Mouse (Mus musculus): Measurements from ENCODE around the gene Mettl8. TPM values are rescaled to one million over a fixed set of nuclear protein-coding genes. Genes with fewer than 3 reads are reported as not detected.
A peak's percentile ranks its signal among the peaks of the same experiment; 100 is the strongest.

The Mettl8 gene
- polyA plus RNA-seq, 1 experiment from 2014 or later, result 11.1 TPM

- no peak overlapping the region for H3K27ac ChIP-seq (ENCODE audit: low read depth, low read length)
- H3K36me3 ChIP-seq (ENCODE audit: control insufficient read depth, insufficient read depth, low read length), result no peaks in the 10 kb centered on the region
- no peaks in the 10 kb centered on the region for H3K27me3 ChIP-seq (replicated peaks; ENCODE audit: control insufficient read depth, insufficient read depth, low read length)
- no peak overlapping the region for H3K4me3 ChIP-seq (ENCODE audit: low read length)
- ATAC-seq, result no peak
- no peaks in the 10 kb centered on the region for H3K9me3 ChIP-seq (ENCODE audit: control insufficient read depth, low read length)
- 80% methylated on average over 6 of the region's 6 CpGs for WGBS
- no peak overlapping the region for H3K4me2 ChIP-seq (ENCODE audit: low read length)
- no peaks in the 10 kb centered on the region for H3K4me1 ChIP-seq (ENCODE audit: control insufficient read depth, insufficient read depth, low read depth, low read length)
- H3K9ac ChIP-seq (ENCODE audit: low read depth, low read length), result no peak overlapping the region
Observed at GRCm38 (mm10) chr2:71046151-71046550, 9.2 kb downstream of the Mettl8 start.

GRCm38 (mm10) chr2:71039522-71040121 lies 15.8 kb downstream of the Mettl8 start:
- peak overlapping the region; percentile 51 for H3K4me2 ChIP-seq (ENCODE audit: low read length)
- H3K9me3 ChIP-seq (ENCODE audit: control insufficient read depth, low read length), result no peaks in the 10 kb centered on the region
- no peaks in the 10 kb centered on the region for H3K36me3 ChIP-seq (ENCODE audit: control insufficient read depth, insufficient read depth, low read length)
- peak; percentile 80 for ATAC-seq
- no peak overlapping the region for H3K9ac ChIP-seq (ENCODE audit: low read depth, low read length)
- no peaks in the 10 kb centered on the region for H3K27me3 ChIP-seq (replicated peaks; ENCODE audit: control insufficient read depth, insufficient read depth, low read length)
- peaks cover 2% of the 10 kb centered on the region; the same call in 1 of the 2 replicates for H3K4me1 ChIP-seq (ENCODE audit: control insufficient read depth, insufficient read depth, low read depth, low read length)
- no peak overlapping the region; the same call in 1 of the 2 replicates for H3K27ac ChIP-seq (ENCODE audit: low read depth, low read length)
- 41% methylated on average over 11 of the region's 11 CpGs for WGBS
- no peak overlapping the region for H3K4me3 ChIP-seq (ENCODE audit: low read length)

GRCm38 (mm10) chr2:71037447-71037846 lies 17.9 kb downstream of the Mettl8 start:
- Histone ChIP-seq H3K36me3 (ENCODE audit: control insufficient read depth, insufficient read depth, low read length) (no peaks in the 10 kb centered on the region), H3K4me2 (ENCODE audit: low read length) (no peak overlapping the region), H3K9ac (ENCODE audit: low read depth, low read length) (no peak overlapping the region), H3K27me3 (replicated peaks; ENCODE audit: control insufficient read depth, insufficient read depth, low read length) (no peaks in the 10 kb centered on the region), H3K9me3 (ENCODE audit: control insufficient read depth, low read length) (no peaks in the 10 kb centered on the region), H3K4me1 (ENCODE audit: control insufficient read depth, insufficient read depth, low read depth, low read length) (peaks cover 6% of the 10 kb centered on the region; the same call in 1 of the 2 replicates), H3K27ac (ENCODE audit: low read depth, low read length) (no peak overlapping the region), H3K4me3 (ENCODE audit: low read length) (no peak overlapping the region)
- 89% methylated on average over 6 of the region's 6 CpGs for WGBS
- no peak for ATAC-seq

- Histone ChIP-seq H3K4me3 (ENCODE audit: low read length) (no peak overlapping the region), H3K4me2 (ENCODE audit: low read length) (no peak overlapping the region), H3K9me3 (ENCODE audit: control insufficient read depth, low read length) (no peaks in the 10 kb centered on the region), H3K9ac (ENCODE audit: low read depth, low read length) (no peak overlapping the region), H3K27ac (ENCODE audit: low read depth, low read length) (no peak overlapping the region), H3K36me3 (ENCODE audit: control insufficient read depth, insufficient read depth, low read length) (no peaks in the 10 kb centered on the region), H3K27me3 (replicated peaks; ENCODE audit: control insufficient read depth, insufficient read depth, low read length) (no peaks in the 10 kb centered on the region), H3K4me1 (ENCODE audit: control insufficient read depth, insufficient read depth, low read depth, low read length) (peaks cover 4% of the 10 kb centered on the region; the same call in 1 of the 2 replicates)
- WGBS, result 32% methylated on average over 8 of the region's 8 CpGs
- ATAC-seq, result no peak
Observed at GRCm38 (mm10) chr2:71033987-71034386, 21.4 kb downstream of the Mettl8 start.

- H3K4me3 ChIP-seq (ENCODE audit: low read length), result no peak overlapping the region
- no peak overlapping the region for H3K9ac ChIP-seq (ENCODE audit: low read depth, low read length)
- H3K36me3 ChIP-seq (ENCODE audit: control insufficient read depth, insufficient read depth, low read length), result no peaks in the 10 kb centered on the region
- 88% methylated on average over 4 of the region's 4 CpGs for WGBS
- H3K4me2 ChIP-seq (ENCODE audit: low read length), result no peak overlapping the region
- no peaks in the 10 kb centered on the region for H3K27me3 ChIP-seq (replicated peaks; ENCODE audit: control insufficient read depth, insufficient read depth, low read length)
- no peaks in the 10 kb centered on the region for H3K9me3 ChIP-seq (ENCODE audit: control insufficient read depth, low read length)
- peaks cover 4% of the 10 kb centered on the region; the same call in 1 of the 2 replicates for H3K4me1 ChIP-seq (ENCODE audit: control insufficient read depth, insufficient read depth, low read depth, low read length)
- H3K27ac ChIP-seq (ENCODE audit: low read depth, low read length), result no peak overlapping the region
- ATAC-seq, result no peak
Observed at GRCm38 (mm10) chr2:71033014-71033413, 22.4 kb downstream of the Mettl8 start.

- Histone ChIP-seq H3K4me3 (ENCODE audit: low read length) (no peak overlapping the region), H3K27me3 (replicated peaks; ENCODE audit: control insufficient read depth, insufficient read depth, low read length) (no peaks in the 10 kb centered on the region), H3K27ac (ENCODE audit: low read depth, low read length) (no peak overlapping the region), H3K36me3 (ENCODE audit: control insufficient read depth, insufficient read depth, low read length) (no peaks in the 10 kb centered on the region), H3K9me3 (ENCODE audit: control insufficient read depth, low read length) (no peaks in the 10 kb centered on the region), H3K9ac (ENCODE audit: low read depth, low read length) (no peak overlapping the region), H3K4me2 (ENCODE audit: low read length) (peak overlapping the region; percentile 17; the same call in 1 of the 2 replicates), H3K4me1 (ENCODE audit: control insufficient read depth, insufficient read depth, low read depth, low read length) (peaks cover 4% of the 10 kb centered on the region; the same call in 1 of the 2 replicates)
- WGBS, result 67% methylated on average over 18 of the region's 18 CpGs
- peak; percentile 54; the same call in 1 of the 2 replicates for ATAC-seq
Observed at GRCm38 (mm10) chr2:71031973-71032794, 23.2 kb downstream of the Mettl8 start.

GRCm38 (mm10) chr2:71030663-71031062 lies 24.7 kb downstream of the Mettl8 start:
- WGBS, result 81% methylated on average over 2 of the region's 2 CpGs
- Histone ChIP-seq H3K36me3 (ENCODE audit: control insufficient read depth, insufficient read depth, low read length) (no peaks in the 10 kb centered on the region), H3K4me1 (ENCODE audit: control insufficient read depth, insufficient read depth, low read depth, low read length) (peaks cover 4% of the 10 kb centered on the region; the same call in 1 of the 2 replicates), H3K27ac (ENCODE audit: low read depth, low read length) (no peak overlapping the region), H3K9ac (ENCODE audit: low read depth, low read length) (no peak overlapping the region), H3K9me3 (ENCODE audit: control insufficient read depth, low read length) (no peaks in the 10 kb centered on the region), H3K27me3 (replicated peaks; ENCODE audit: control insufficient read depth, insufficient read depth, low read length) (no peaks in the 10 kb centered on the region), H3K4me2 (ENCODE audit: low read length) (no peak overlapping the region), H3K4me3 (ENCODE audit: low read length) (no peak overlapping the region)
- no peak for ATAC-seq

- H3K4me3 ChIP-seq (ENCODE audit: low read length), result no peak overlapping the region
- no peak overlapping the region for H3K27ac ChIP-seq (ENCODE audit: low read depth, low read length)
- no peak overlapping the region for H3K9ac ChIP-seq (ENCODE audit: low read depth, low read length)
- H3K4me1 ChIP-seq (ENCODE audit: control insufficient read depth, insufficient read depth, low read depth, low read length), result no peaks in the 10 kb centered on the region
- no peak overlapping the region for H3K4me2 ChIP-seq (ENCODE audit: low read length)
- no peaks in the 10 kb centered on the region for H3K36me3 ChIP-seq (ENCODE audit: control insufficient read depth, insufficient read depth, low read length)
- 98% methylated on average over 9 of the region's 9 CpGs for WGBS
- H3K9me3 ChIP-seq (ENCODE audit: control insufficient read depth, low read length), result no peaks in the 10 kb centered on the region
- ATAC-seq, result no peak
- no peaks in the 10 kb centered on the region for H3K27me3 ChIP-seq (replicated peaks; ENCODE audit: control insufficient read depth, insufficient read depth, low read length)
Observed at GRCm38 (mm10) chr2:71027631-71028030, 27.8 kb downstream of the Mettl8 start.

- no peaks in the 10 kb centered on the region for H3K27me3 ChIP-seq (replicated peaks; ENCODE audit: control insufficient read depth, insufficient read depth, low read length)
- no peaks in the 10 kb centered on the region for H3K4me1 ChIP-seq (ENCODE audit: control insufficient read depth, insufficient read depth, low read depth, low read length)
- no peaks in the 10 kb centered on the region for H3K9me3 ChIP-seq (ENCODE audit: control insufficient read depth, low read length)
- no peaks in the 10 kb centered on the region for H3K36me3 ChIP-seq (ENCODE audit: control insufficient read depth, insufficient read depth, low read length)
- peak; percentile 79; the same call in 1 of the 2 replicates for ATAC-seq
- H3K4me3 ChIP-seq (ENCODE audit: low read length), result no peak overlapping the region
- 42% methylated on average over 5 of the region's 5 CpGs for WGBS
- H3K9ac ChIP-seq (ENCODE audit: low read depth, low read length), result no peak overlapping the region
- no peak overlapping the region for H3K27ac ChIP-seq (ENCODE audit: low read depth, low read length)
- H3K4me2 ChIP-seq (ENCODE audit: low read length), result no peak overlapping the region
Observed at GRCm38 (mm10) chr2:71026787-71027186, 28.6 kb downstream of the Mettl8 start.

Measured in hindbrain, embryonic 16.5 days (tissue).